Mouse (Mus musculus): ENCODE measurements around the gene Cops8.

Cops8 gene

DNA sequence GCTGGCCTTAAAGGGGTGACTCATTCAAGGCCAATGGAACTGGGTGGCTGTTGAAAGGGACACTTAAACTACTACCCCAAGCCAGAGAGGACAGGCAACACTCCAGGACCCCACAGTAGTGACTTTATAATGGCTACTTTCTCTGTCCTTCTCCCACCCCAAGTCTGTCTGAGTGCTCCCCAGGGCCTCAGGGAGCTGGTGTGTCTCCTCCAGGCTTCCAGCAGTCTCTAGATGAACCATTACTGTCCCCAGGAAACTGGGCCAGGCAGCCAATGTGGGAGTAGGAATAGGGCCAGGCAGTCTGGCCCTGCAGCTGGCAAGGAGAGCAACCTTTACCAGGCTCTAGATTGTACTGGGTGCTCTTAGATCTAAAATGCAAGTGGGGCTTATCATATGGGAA is 49.0 kb downstream of the Cops8 start:
- DNase-seq (ENCODE audit: low spot score): no peak

- no peak for DNase-seq (ENCODE audit: low spot score)
Measured at GRCm38 (mm10) chr1:90652553-90652952, 49.8 kb downstream of the Cops8 start.

GRCm38 (mm10) chr1:90656492-90657245 is 53.9 kb downstream of the Cops8 start:
- no peak for DNase-seq (ENCODE audit: low spot score)

GRCm38 (mm10) chr1:90657292-90658050 is 54.7 kb downstream of the Cops8 start:
- no peak for DNase-seq (ENCODE audit: low spot score)

DNA sequence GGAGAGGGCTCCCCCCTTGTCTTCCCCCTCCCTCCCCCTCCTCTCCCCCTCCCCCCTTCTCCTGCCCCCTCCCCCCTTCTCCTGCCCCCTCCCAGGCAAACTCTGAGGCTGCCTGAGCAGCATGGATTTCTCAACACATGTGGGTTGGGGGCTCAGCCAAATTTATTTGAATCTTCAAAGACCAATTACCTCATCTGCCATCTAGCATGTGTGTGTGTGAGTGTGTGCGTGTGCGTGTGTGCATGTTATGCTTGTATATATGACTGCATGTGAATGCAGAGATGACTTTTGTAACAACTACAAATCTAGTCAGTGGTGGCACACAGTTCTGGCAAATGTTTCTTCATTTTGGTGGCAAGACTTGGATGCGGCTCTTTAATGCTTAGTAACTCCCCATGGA is 55.8 kb downstream of the Cops8 start:
- DNase-seq (ENCODE audit: low spot score): no peak

DNA sequence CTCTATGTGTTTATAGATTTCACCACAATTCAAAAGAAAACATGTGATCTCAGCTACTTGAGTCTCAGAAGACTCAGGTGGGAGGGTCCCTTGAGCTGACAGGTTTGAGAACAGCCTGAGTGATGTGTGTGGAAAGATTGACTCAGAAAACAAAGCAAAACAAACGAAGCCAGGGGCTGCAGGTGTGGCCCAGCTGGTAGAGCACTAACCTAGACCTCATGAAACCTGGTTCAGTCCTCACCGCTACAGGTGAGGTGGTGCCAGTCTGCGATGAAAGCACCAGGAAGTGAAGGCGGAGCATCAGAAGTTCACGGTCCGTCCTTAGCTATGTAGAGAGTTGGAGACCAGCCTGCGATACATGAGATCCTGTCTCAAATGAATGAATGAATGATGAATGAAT is 57.4 kb downstream of the Cops8 start:
- no peak for DNase-seq (ENCODE audit: low spot score)

GRCm38 (mm10) chr1:90662491-90662890 is 59.7 kb downstream of the Cops8 start:
- no peak for DNase-seq (ENCODE audit: low spot score)

All from MN1 (cell line).